Mouse (Mus musculus) forebrain, embryonic 10.5 days (tissue): Measurements from ENCODE around the gene Rnf183. TPM values are rescaled to one million over a fixed set of nuclear protein-coding genes. Genes with fewer than 3 reads are reported as not detected.

Source experiments
- DNase-seq: peaks from one replicate; pipeline ENCODE4 v3.0.0-alpha.2; 2017; ENCODE audit warnings: low spot score; ENCODE audit errors: extremely low spot score
- H3K27ac ChIP-seq: fragments of 300-500 bp; sonication (generic); 2 replicates; pipeline ENCODE4 v1.5.1; 2016; ENCODE audit warnings: mild to moderate bottlenecking
- H3K27me3 ChIP-seq: fragments of 300-500 bp; sonication (generic); 2 replicates; pipeline ENCODE4 v1.6.1; 2016; ENCODE audit warnings: mild to moderate bottlenecking; ENCODE audit not compliant: poor library complexity, severe bottlenecking
- H3K36me3 ChIP-seq: fragments of 300-500 bp; sonication (generic); replicated peaks from 2 replicates; pipeline ENCODE4 v1.6.1; 2016; ENCODE audit warnings: mild to moderate bottlenecking, moderate library complexity
- H3K4me1 ChIP-seq: fragments of 300-500 bp; sonication (generic); 2 replicates; pipeline ENCODE4 v1.6.1; 2016
- H3K4me3 ChIP-seq: fragments of 300-500 bp; sonication (generic); 2 replicates; pipeline ENCODE4 v1.5.1; 2016; ENCODE audit warnings: mild to moderate bottlenecking, moderate library complexity
- H3K9me3 ChIP-seq: fragments of 300-500 bp; sonication (generic); 2 replicates; pipeline ENCODE4 v1.6.1; 2016; ENCODE audit warnings: mild to moderate bottlenecking, moderate library complexity
- WGBS: fragments of 180-500 bp; shearing (Covaris S2); methylation state at CpG from one replicate; pipeline ENCODE4 v1.1.7; 2016; 5-methylcytosine and 5-hydroxymethylcytosine counted together
- polyA plus RNA-seq: library from polyadenylated mRNA; unstranded; fragments of >200 nt; fragmentation: Nextera tagmentation; extraction: Ambion mirVana; gene quantifications from 2 replicates; pipeline ENCODE4 v1.2.1, GENCODE M21; 2016

Rnf183 gene
- polyA plus RNA-seq, 1 experiment from 2014 or later: 0.17 TPM

- peaks cover 93% of the 10 kb centered on the region for H3K36me3 ChIP-seq
- 0 out of 2 replicates have a peak, but pooled peaks cover 3% of the 10 kb centered on the region for H3K4me1 ChIP-seq
- WGBS: 92% methylated on average over 7 of the region's 7 CpGs
- H3K9me3 ChIP-seq: no peaks in the 10 kb centered on the region
- no peaks in the 10 kb centered on the region for H3K27me3 ChIP-seq
- no peak for DNase-seq
- no peak overlapping the region for H3K4me3 ChIP-seq
- H3K27ac ChIP-seq: no peak overlapping the region
Measured at GRCm38 (mm10) chr4:62391892-62392291, 43.2 kb downstream of the Rnf183 start.

GRCm38 (mm10) chr4:62389592-62390512, 45.2 kb downstream of the Rnf183 start:
- Histone ChIP-seq H3K4me1 (0 out of 2 replicates have a peak, but pooled peaks cover 3% of the 10 kb centered on the region), H3K9me3 (no peaks in the 10 kb centered on the region), H3K36me3 (peaks cover 89% of the 10 kb centered on the region), H3K27ac (no peak overlapping the region), H3K27me3 (no peaks in the 10 kb centered on the region), H3K4me3 (no peak overlapping the region)
- WGBS: 85% methylated on average over 5 of the region's 5 CpGs
- DNase-seq: no peak

GRCm38 (mm10) chr4:62385439-62385838, 49.6 kb downstream of the Rnf183 start:
- Histone ChIP-seq H3K4me3 (no peak overlapping the region), H3K9me3 (no peaks in the 10 kb centered on the region), H3K27me3 (no peaks in the 10 kb centered on the region), H3K4me1 (no peaks in the 10 kb centered on the region), H3K36me3 (peaks cover 57% of the 10 kb centered on the region), H3K27ac (no peak overlapping the region)
- DNase-seq: no peak
- 97% methylated on average over 7 of the region's 7 CpGs for WGBS

GRCm38 (mm10) chr4:62384159-62384558, 50.9 kb downstream of the Rnf183 start:
- Histone ChIP-seq H3K27me3 (no peaks in the 10 kb centered on the region), H3K4me3 (no peak overlapping the region), H3K4me1 (peaks cover 3% of the 10 kb centered on the region), H3K9me3 (no peaks in the 10 kb centered on the region), H3K27ac (no peak overlapping the region), H3K36me3 (peaks cover 44% of the 10 kb centered on the region)
- DNase-seq: no peak
- WGBS: 93% methylated on average over 1 of the region's 1 CpGs

GRCm38 (mm10) chr4:62383752-62384151, 51.3 kb downstream of the Rnf183 start:
- no peak for DNase-seq
- Histone ChIP-seq H3K27ac (no peak overlapping the region), H3K4me3 (no peak overlapping the region), H3K4me1 (peaks cover 7% of the 10 kb centered on the region), H3K27me3 (no peaks in the 10 kb centered on the region), H3K36me3 (peaks cover 40% of the 10 kb centered on the region), H3K9me3 (no peaks in the 10 kb centered on the region)
- 89% methylated on average over 7 of the region's 7 CpGs for WGBS

GRCm38 (mm10) chr4:62383207-62383606, 51.8 kb downstream of the Rnf183 start:
- Histone ChIP-seq H3K36me3 (peaks cover 34% of the 10 kb centered on the region), H3K4me3 (no peak overlapping the region), H3K9me3 (no peaks in the 10 kb centered on the region), H3K4me1 (peaks cover 12% of the 10 kb centered on the region), H3K27me3 (no peaks in the 10 kb centered on the region), H3K27ac (no peak overlapping the region)
- no peak for DNase-seq
- WGBS: 88% methylated on average over 6 of the region's 6 CpGs

- peaks cover 12% of the 10 kb centered on the region for H3K4me1 ChIP-seq
- no peak overlapping the region for H3K27ac ChIP-seq
- peaks cover 5% of the 10 kb centered on the region; the same call in 1 of the 2 replicates for H3K36me3 ChIP-seq
- H3K27me3 ChIP-seq: no peaks in the 10 kb centered on the region
- DNase-seq: no peak
- 91% methylated on average over 9 of the region's 9 CpGs for WGBS
- no peaks in the 10 kb centered on the region for H3K9me3 ChIP-seq
- no peak overlapping the region for H3K4me3 ChIP-seq
Measured at GRCm38 (mm10) chr4:62379724-62380381, 55.2 kb downstream of the Rnf183 start.

Other genes starting within 250 kb of the Rnf183 start
- gene Zfp37, start 204.2 kb downstream of the Rnf183 start, polyA plus RNA-seq: 19.7 and 22.1 TPM in 2 replicates
- 8.6 and 10.1 TPM in 2 replicates for gene Slc31a2, start 172.7 kb downstream of the Rnf183 start, polyA plus RNA-seq
- 18.1 and 18.5 TPM in 2 replicates for gene Fkbp15, start 74.7 kb downstream of the Rnf183 start, polyA plus RNA-seq
- gene Slc31a1, start 74.5 kb downstream of the Rnf183 start, polyA plus RNA-seq: 54.9 and 55.1 TPM in 2 replicates
- 202 and 205 TPM in 2 replicates for gene Cdc26, start 26.6 kb downstream of the Rnf183 start, polyA plus RNA-seq
- 37.8 and 38.3 TPM in 2 replicates for gene Prpf4, start 26.5 kb downstream of the Rnf183 start, polyA plus RNA-seq
- 14.6 and 17.4 TPM in 2 replicates for gene Wdr31, start 35.6 kb upstream of the Rnf183 start, polyA plus RNA-seq
- gene Bspry, start 44.8 kb upstream of the Rnf183 start, polyA plus RNA-seq: 1.1 and 1.4 TPM in 2 replicates
- 10.3 and 11.2 TPM in 2 replicates for gene Hdhd3, start 68.2 kb upstream of the Rnf183 start, polyA plus RNA-seq
- 125 and 127 TPM in 2 replicates for gene Alad, start 84.7 kb upstream of the Rnf183 start, polyA plus RNA-seq
- 145 and 147 TPM in 2 replicates for gene Pole3, start 89.8 kb upstream of the Rnf183 start, polyA plus RNA-seq
- 1.3 and 1.5 TPM in 2 replicates for gene 4933430I17Rik, start 90.1 kb upstream of the Rnf183 start, polyA plus RNA-seq
- gene Rgs3, start 124.6 kb upstream of the Rnf183 start, polyA plus RNA-seq: 29.8 and 36.3 TPM in 2 replicates